Mouse (Mus musculus): ENCODE measurements around the gene Olfr1286. TPM values are rescaled to one million over a fixed set of nuclear protein-coding genes. Genes with fewer than 3 reads are reported as not detected.

Gene Olfr1286
- polyA plus RNA-seq (2012; rRNA removed): not detected in 2 replicates

GRCm38 (mm10) chr2:111422931-111423330 is at the start of gene Olfr1286:
Gene Olfr1286 (minus strand): TSS chr2:111423115.
- DNase-seq: no peak
- Histone ChIP-seq H3K27me3 (ENCODE audit: control insufficient read depth, insufficient read depth, low read length) (no peaks in the 10 kb centered on the region), H3K4me1 (ENCODE audit: control insufficient read depth, insufficient read depth, low read length) (no peaks in the 10 kb centered on the region), H3K4me3 (replicated peaks; ENCODE audit: insufficient read depth, low read depth, low read length) (no peak within 1 kb of the TSS), H3K27ac (ENCODE audit: insufficient read depth, low read length) (no peak within 1 kb of the TSS)
- TF ChIP-seq POLR2A (IDR thresholded peaks at IDR 0.05; ENCODE audit: borderline replicate concordance, insufficient read depth, low read length) (no peak), CTCF (IDR thresholded peaks at IDR 0.05; ENCODE audit: borderline replicate concordance, insufficient read depth, low read depth, low read length) (no peak)
- 2% methylated on average over 1 of the region's 1 CpGs for WGBS

DNA sequence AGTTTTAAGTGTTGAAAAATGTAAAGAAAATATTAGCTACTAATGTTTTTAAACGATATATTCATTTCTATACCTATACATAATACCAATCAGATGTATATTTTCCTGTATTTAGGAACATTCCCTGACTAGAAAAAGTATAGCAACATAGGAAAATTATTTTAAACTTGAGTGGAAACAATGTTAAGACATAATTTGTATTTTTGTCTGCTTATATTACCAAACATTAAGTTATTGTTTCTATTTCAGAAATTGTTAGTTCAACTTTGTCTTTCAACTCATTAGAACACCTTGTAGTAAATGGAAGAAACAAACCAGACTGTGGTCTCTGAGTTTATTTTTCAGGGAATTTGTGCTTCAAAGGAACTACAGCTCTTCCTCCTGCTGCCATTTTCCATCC is 25.9 kb upstream of the Olfr1286 start, which contains the start of gene Olfr1287:
Gene Olfr1287 (plus strand): TSS at position 301 of the 400 bp plus-strand sequence.
- H3K27ac ChIP-seq (ENCODE audit: insufficient read depth, low read length): no peak within 1 kb of the TSS
- DNase-seq: no peak
- TF ChIP-seq POLR2A (IDR thresholded peaks at IDR 0.05; ENCODE audit: borderline replicate concordance, insufficient read depth, low read length) (no peak), CTCF (IDR thresholded peaks at IDR 0.05; ENCODE audit: borderline replicate concordance, insufficient read depth, low read depth, low read length) (no peak)
- no peaks in the 10 kb centered on the region for H3K27me3 ChIP-seq (ENCODE audit: control insufficient read depth, insufficient read depth, low read length)
- H3K4me3 ChIP-seq (replicated peaks; ENCODE audit: insufficient read depth, low read depth, low read length): no peak within 1 kb of the TSS
- H3K4me1 ChIP-seq (ENCODE audit: control insufficient read depth, insufficient read depth, low read length): no peaks in the 10 kb centered on the region
- 62% methylated on average over 1 of the region's 1 CpGs for WGBS

- DNase-seq: no peak
- Histone ChIP-seq H3K4me1 (ENCODE audit: control insufficient read depth, insufficient read depth, low read length) (no peaks in the 10 kb centered on the region), H3K27ac (ENCODE audit: insufficient read depth, low read length) (no peak within 1 kb of the TSS), H3K4me3 (replicated peaks; ENCODE audit: insufficient read depth, low read depth, low read length) (no peak within 1 kb of the TSS), H3K27me3 (ENCODE audit: control insufficient read depth, insufficient read depth, low read length) (no peaks in the 10 kb centered on the region)
- WGBS: 85% methylated on average over 1 of the region's 1 CpGs
- no peak for TF ChIP-seq POLR2A (IDR thresholded peaks at IDR 0.05; ENCODE audit: borderline replicate concordance, insufficient read depth, low read length)
Measured at GRCm38 (mm10) chr2:111375222-111375621, 47.7 kb downstream of the Olfr1286 start, which contains the start of gene Olfr1284. Gene Olfr1284 (plus strand): TSS chr2:111375522.

Other genes with a start within 250 kb of the Olfr1286 start
- not detected in 2 replicates for gene 4930430A15Rik, start 193.5 kb downstream of the Olfr1286 start, polyA plus RNA-seq (2012; rRNA removed)
- not detected in 2 replicates for gene Olfr1275, start 187.8 kb downstream of the Olfr1286 start, polyA plus RNA-seq (2012; rRNA removed)
- 0.03 TPM in 1 of 2 replicates, not detected in the other for gene Olfr1276, start 168.6 kb downstream of the Olfr1286 start, polyA plus RNA-seq (2012; rRNA removed)
- gene Olfr1277, start 149.0 kb downstream of the Olfr1286 start, polyA plus RNA-seq (2012; rRNA removed): not detected in 2 replicates
- gene Olfr1278, start 133.0 kb downstream of the Olfr1286 start, polyA plus RNA-seq (2012; rRNA removed): not detected in 2 replicates
- gene Olfr1279, start 122.5 kb downstream of the Olfr1286 start, polyA plus RNA-seq (2012; rRNA removed): not detected in 2 replicates
- not detected in 2 replicates for gene Olfr1280, start 109.1 kb downstream of the Olfr1286 start, polyA plus RNA-seq (2012; rRNA removed)
- gene Olfr1281, start 96.6 kb downstream of the Olfr1286 start, polyA plus RNA-seq (2012; rRNA removed): not detected in 2 replicates
- gene Olfr1282, start 87.0 kb downstream of the Olfr1286 start, polyA plus RNA-seq (2012; rRNA removed): not detected in 2 replicates
- not detected in 2 replicates for gene Olfr1283, start 56.3 kb downstream of the Olfr1286 start, polyA plus RNA-seq (2012; rRNA removed)
- gene Olfr1284, start 47.6 kb downstream of the Olfr1286 start, polyA plus RNA-seq (2012; rRNA removed): not detected in 2 replicates
- gene Olfr1287, start 26.0 kb upstream of the Olfr1286 start, polyA plus RNA-seq (2012; rRNA removed): not detected in 2 replicates
- not detected in 2 replicates for gene Olfr1288, start 51.0 kb upstream of the Olfr1286 start, polyA plus RNA-seq (2012; rRNA removed)
- not detected in 2 replicates for gene Olfr1289, start 57.7 kb upstream of the Olfr1286 start, polyA plus RNA-seq (2012; rRNA removed)
- gene Olfr1290, start 70.7 kb upstream of the Olfr1286 start, polyA plus RNA-seq (2012; rRNA removed): not detected in 2 replicates
- gene Olfr1291-ps1, start 74.1 kb upstream of the Olfr1286 start, polyA plus RNA-seq (2012; rRNA removed): not detected in 2 replicates
- not detected in 2 replicates for gene Olfr1293-ps, start 102.1 kb upstream of the Olfr1286 start, polyA plus RNA-seq (2012; rRNA removed)
- not detected in 2 replicates for gene Olfr1294, start 117.2 kb upstream of the Olfr1286 start, polyA plus RNA-seq (2012; rRNA removed)
- not detected in 2 replicates for gene Olfr1295, start 146.6 kb upstream of the Olfr1286 start, polyA plus RNA-seq (2012; rRNA removed)
- not detected in 2 replicates for gene Olfr1297, start 203.4 kb upstream of the Olfr1286 start, polyA plus RNA-seq (2012; rRNA removed)
- not detected in 2 replicates for gene Olfr1298, start 226.1 kb upstream of the Olfr1286 start, polyA plus RNA-seq (2012; rRNA removed)
- gene Olfr1299, start 238.3 kb upstream of the Olfr1286 start, polyA plus RNA-seq (2012; rRNA removed): not detected in 2 replicates

Measured in cerebellum, adult 2 months (tissue).